Mouse (Mus musculus) liver, adult 2 months (tissue): ENCODE results near the gene Cdc45.

ENCODE experiments used
- CTCF ChIP-seq: fragments of 200-500 bp; IDR thresholded peaks from 2 replicates; pipeline ENCODE4 v1.5.1; 2011; ENCODE audit warnings: low read depth, low read length, control low read depth
- POLR2A ChIP-seq: fragments of 200-500 bp; IDR thresholded peaks from 2 replicates; pipeline ENCODE4 v1.6.1; 2011; ENCODE audit warnings: low read length, control low read depth; ENCODE audit not compliant: insufficient read depth; ENCODE audit errors: extremely low read depth

- TF ChIP-seq CTCF: no peak
- no peak for TF ChIP-seq POLR2A
Measured at GRCm38 (mm10) chr16:18730640-18731039, 81.1 kb downstream of the Cdc45 start.
